Mouse (Mus musculus): ENCODE measurements at regions not wholly inside any gene's neighbourhood (a gene's known extent, or its start where the extent isn't known, plus 50 kb on each side); places are given as distances from the start of the nearest gene placed in this dataset.
"Not testable (repeated sequence)": the region's sequence is repeated elsewhere in the genome, so short reads cannot be mapped to it uniquely, and the experiment has no call there.

- peak; percentile 29; the same call in 1 of the 2 replicates for ATAC-seq (replicated peaks; ENCODE audit: poor library complexity)
These were observed 87.3 kb downstream of the Crisp4 start for GRCm38 (mm10) chr1:18058211-18058971.

- no peak for ATAC-seq (replicated peaks; ENCODE audit: poor library complexity)
These were observed 88.0 kb downstream of the Crisp4 start for GRCm38 (mm10) chr1:18057646-18058210.

- ATAC-seq (replicated peaks; ENCODE audit: poor library complexity) = not testable (repeated sequence)
These were observed 88.7 kb downstream of the Crisp4 start for GRCm38 (mm10) chr1:18057003-18057402.

- ATAC-seq (replicated peaks; ENCODE audit: poor library complexity) = no peak
These were observed 115.5 kb downstream of the Crisp4 start for GRCm38 (mm10) chr1:18030226-18030625.

GRCm38 (mm10) chr1:18012941-18013340 is 132.8 kb downstream of the Crisp4 start:
- ATAC-seq (replicated peaks; ENCODE audit: poor library complexity) = peak; percentile 64

- no peak; the same call in 1 of the 2 replicates for ATAC-seq (replicated peaks; ENCODE audit: poor library complexity)
These were observed 165.1 kb downstream of the Crisp4 start for GRCm38 (mm10) chr1:17980604-17981003.

GRCm38 (mm10) chr1:17978086-17978485 is 167.6 kb downstream of the Crisp4 start:
- no peak for ATAC-seq (replicated peaks; ENCODE audit: poor library complexity)

GRCm38 (mm10) chr1:17956881-17957280 is 188.8 kb downstream of the Crisp4 start:
- not testable (repeated sequence) for ATAC-seq (replicated peaks; ENCODE audit: poor library complexity)

- not testable (repeated sequence) for ATAC-seq (replicated peaks; ENCODE audit: poor library complexity)
These were observed 213.4 kb downstream of the Crisp4 start for GRCm38 (mm10) chr1:17932108-17932810.

Data from megakaryocyte progenitor cell, adult 5-6 weeks (primary cell).